Comparison of ENCODE assay signal across 8 mouse cellular contexts in the genomic region with DNA sequence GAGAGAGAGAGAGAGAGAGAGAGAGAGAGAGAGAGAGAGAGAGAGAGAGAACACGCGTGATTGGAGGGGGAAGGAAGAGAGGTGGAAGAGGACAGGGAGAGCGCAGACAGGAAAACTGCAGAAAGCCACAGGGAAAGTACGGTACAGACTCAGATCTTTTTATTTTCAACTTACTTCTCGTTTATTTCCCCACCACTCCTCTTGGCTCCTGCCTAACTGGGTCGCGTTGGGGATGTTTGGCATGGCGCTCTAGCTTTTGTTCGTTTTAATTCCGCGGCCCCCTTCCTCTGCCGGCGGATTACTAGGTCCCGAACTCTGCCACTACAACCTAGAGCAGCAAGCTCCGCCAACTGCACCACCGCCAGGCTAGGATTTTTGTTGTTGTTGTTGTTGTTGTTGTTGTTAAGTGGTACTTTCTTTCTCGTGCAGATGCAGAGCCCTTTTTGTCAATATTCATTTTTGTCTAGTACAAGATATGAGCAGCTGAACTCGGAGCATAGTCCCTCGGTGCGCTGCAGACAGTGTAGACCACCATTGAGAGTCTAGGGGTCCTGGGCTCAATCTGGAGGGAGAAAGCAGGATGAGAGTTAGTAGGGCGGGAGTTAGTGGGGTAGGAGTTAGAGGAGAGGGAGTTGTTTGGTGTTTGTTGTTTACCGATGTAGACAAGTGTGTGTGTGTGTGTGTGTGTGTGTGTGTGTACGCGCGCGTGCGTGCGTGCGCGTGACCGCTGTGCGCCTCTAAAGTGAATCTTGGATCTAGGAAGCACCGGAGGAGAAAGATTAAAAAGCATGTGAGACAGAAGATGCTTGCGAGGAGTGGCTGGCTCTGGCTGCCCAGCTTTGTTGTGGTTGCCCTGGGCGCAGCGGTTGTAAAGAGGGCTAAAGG. TPM values are rescaled to one million over a fixed set of nuclear protein-coding genes. Genes with fewer than 3 reads are reported as not detected.
DNase-seq lines count a peak whose midpoint lies in the region; ATAC-seq and TF ChIP-seq lines count a peak whose summit lies in the region.

No protein-coding gene starts in this region.

- H3K27ac ChIP-seq in cerebellum, adult 2 months (ENCODE audit: insufficient read depth, low read length) = no peak overlapping the region
- H3K27ac ChIP-seq in embryonic facial prominence, embryonic 12.5 days = peak overlapping the region; percentile 97
- peak overlapping the region; percentile 97 for H3K27ac ChIP-seq in hindbrain, embryonic 15.5 days (replicated peaks)
- H3K27ac ChIP-seq in liver, embryonic 16.5 days (ENCODE audit: low read length) = peak overlapping the region; percentile 66
- H3K27ac ChIP-seq in stomach, embryonic 15.5 days = peak overlapping the region; percentile 99

- no peaks in the 10 kb centered on the region for H3K36me3 ChIP-seq in embryonic facial prominence, embryonic 12.5 days
- H3K36me3 ChIP-seq in hindbrain, embryonic 15.5 days = no peaks in the 10 kb centered on the region
- H3K36me3 ChIP-seq in liver, embryonic 16.5 days (ENCODE audit: control insufficient read depth, insufficient read depth) = no peaks in the 10 kb centered on the region
- H3K36me3 ChIP-seq in stomach, embryonic 15.5 days = no peaks in the 10 kb centered on the region

- peak overlapping the region; percentile 63 for H3K4me2 ChIP-seq in embryonic facial prominence, embryonic 12.5 days (replicated peaks)
- peak overlapping the region; percentile 73 for H3K4me2 ChIP-seq in hindbrain, embryonic 15.5 days
- H3K4me2 ChIP-seq in liver, embryonic 16.5 days (ENCODE audit: low read depth, low read length) = peak overlapping the region; percentile 61
- H3K4me2 ChIP-seq in stomach, embryonic 15.5 days = peak overlapping the region; percentile 71

- peak overlapping the region; percentile 93 for H3K9ac ChIP-seq in embryonic facial prominence, embryonic 12.5 days
- H3K9ac ChIP-seq in hindbrain, embryonic 15.5 days = peak overlapping the region; percentile 46
- peak overlapping the region; percentile 7; the same call in 1 of the 2 replicates for H3K9ac ChIP-seq in liver, embryonic 16.5 days (ENCODE audit: low read depth, low read length)
- peak overlapping the region; percentile 37 for H3K9ac ChIP-seq in stomach, embryonic 15.5 days

- peak overlapping the region; percentile 10 for H3K4me3 ChIP-seq in cerebellum, adult 2 months (replicated peaks; ENCODE audit: insufficient read depth, low read depth, low read length)
- peak overlapping the region; percentile 76 for H3K4me3 ChIP-seq in embryonic facial prominence, embryonic 12.5 days
- H3K4me3 ChIP-seq in hindbrain, embryonic 15.5 days = peak overlapping the region; percentile 68
- peak overlapping the region; percentile 60 for H3K4me3 ChIP-seq in liver, embryonic 16.5 days (ENCODE audit: low read depth, low read length)
- peak overlapping the region; percentile 69 for H3K4me3 ChIP-seq in stomach, embryonic 15.5 days (replicated peaks)

- H3K27me3 ChIP-seq in cerebellum, adult 2 months (ENCODE audit: control insufficient read depth, insufficient read depth, low read length) = peaks cover 18% of the 10 kb centered on the region; the same call in 1 of the 2 replicates
- no peaks in the 10 kb centered on the region for H3K27me3 ChIP-seq in embryonic facial prominence, embryonic 12.5 days
- no peaks in the 10 kb centered on the region for H3K27me3 ChIP-seq in hindbrain, embryonic 15.5 days
- H3K27me3 ChIP-seq in liver, embryonic 16.5 days (ENCODE audit: control insufficient read depth, insufficient read depth, low read depth, low read length) = peaks cover 89% of the 10 kb centered on the region
- no peaks in the 10 kb centered on the region for H3K27me3 ChIP-seq in stomach, embryonic 15.5 days (replicated peaks)

- under 1% methylated on average over 36 of the region's 36 CpGs for WGBS in cerebellum, adult 2 months
- whole genome bisulfite sequencing in embryonic facial prominence, embryonic 12.5 days = under 1% methylated on average over 36 of the region's 36 CpGs
- WGBS in hindbrain, embryonic 15.5 days = under 1% methylated on average over 36 of the region's 36 CpGs
- under 1% methylated on average over 34 of the region's 36 CpGs for WGBS in liver, embryonic 16.5 days (ENCODE audit: insufficient replicate concordance)
- WGBS in stomach, embryonic 15.5 days = under 1% methylated on average over 36 of the region's 36 CpGs

- no peaks in the 10 kb centered on the region for H3K9me3 ChIP-seq in embryonic facial prominence, embryonic 12.5 days
- no peaks in the 10 kb centered on the region for H3K9me3 ChIP-seq in hindbrain, embryonic 15.5 days
- no peaks in the 10 kb centered on the region for H3K9me3 ChIP-seq in liver, embryonic 16.5 days (replicated peaks; ENCODE audit: control insufficient read depth, low read length)
- no peaks in the 10 kb centered on the region for H3K9me3 ChIP-seq in stomach, embryonic 15.5 days

- peak; percentile 7; the same call in 1 of the 2 replicates for ATAC-seq in embryonic facial prominence, embryonic 12.5 days (ENCODE audit: insufficient number of reproducible peaks, insufficient read depth, low FRiP score, low TSS enrichment)
- ATAC-seq in hindbrain, embryonic 15.5 days (ENCODE audit: low FRiP score, low read depth) = peak; percentile 25
- ATAC-seq in liver, embryonic 16.5 days (ENCODE audit: low read depth) = 0 out of 2 replicates have a peak, but pooled peaks have one; percentile 1
- no peak for ATAC-seq in stomach, embryonic 15.5 days (ENCODE audit: insufficient read depth, low FRiP score, low read depth)

- TF ChIP-seq CTCF in cerebellum, adult 2 months (IDR thresholded peaks at IDR 0.05; ENCODE audit: borderline replicate concordance, insufficient read depth, low read depth, low read length) = no peak

- H3K4me1 ChIP-seq in cerebellum, adult 2 months (ENCODE audit: control insufficient read depth, insufficient read depth, low read length) = 0 out of 2 replicates have a peak, but pooled peaks cover 2% of the 10 kb centered on the region
- peaks cover 4% of the 10 kb centered on the region; the same call in 1 of the 2 replicates for H3K4me1 ChIP-seq in embryonic facial prominence, embryonic 12.5 days
- peaks cover 11% of the 10 kb centered on the region; the same call in 1 of the 2 replicates for H3K4me1 ChIP-seq in hindbrain, embryonic 15.5 days (replicated peaks)
- H3K4me1 ChIP-seq in liver, embryonic 16.5 days (ENCODE audit: control insufficient read depth, low read depth, low read length) = no peaks in the 10 kb centered on the region
- H3K4me1 ChIP-seq in stomach, embryonic 15.5 days = no peaks in the 10 kb centered on the region

- TF ChIP-seq POLR2A in cerebellum, adult 2 months (IDR thresholded peaks at IDR 0.05; ENCODE audit: borderline replicate concordance, insufficient read depth, low read length) = no peak

- DNase-seq in cerebellum, adult 2 months = peak in 1 of 2 experiments; percentile 32
- no peak for DNase-seq in cerebellum, adult 11-12 months
- peak; percentile 84 for DNase-seq in A20 (ENCODE audit: low read depth, low spot score)
- no peak for DNase-seq in cerebellum, adult 8-10 months

RNA-seq across cellular contexts. Expression of a gene that starts 0.7 kb away (rescaled TPM):
- polyA plus RNA-seq in cerebellum, adult 2 months (2012; rRNA removed) = 36.4 and 58.7 TPM in 2 replicates
- polyA plus RNA-seq in embryonic facial prominence, embryonic 12.5 days (2016; fragmentation: Nextera tagmentation; extraction: Ambion mirVana) = 71.2 and 71.7 TPM in 2 replicates
- polyA plus RNA-seq in hindbrain, embryonic 15.5 days (2015; fragmentation: Nextera tagmentation; extraction: Ambion mirVana) = 139 and 140 TPM in 2 replicates
- polyA plus RNA-seq in liver, embryonic 16.5 days (2015; fragmentation: Nextera tagmentation; extraction: Ambion mirVana) = 1.1 and 1.6 TPM in 2 replicates
- 53.0 and 57.8 TPM in 2 replicates for polyA plus RNA-seq in stomach, embryonic 15.5 days (2015; fragmentation: Nextera tagmentation; extraction: Ambion mirVana)

Comparison
In these comparisons a context has a peak if more than half of its experiments do, and no peak if none do; other contexts are left out.
1. H3K4me3 ChIP-seq: peak in every context shown above with its lines; median percentile 76 in embryonic facial prominence, embryonic 12.5 days; 69 in stomach, embryonic 15.5 days; 68 in hindbrain, embryonic 15.5 days; 60 in liver, embryonic 16.5 days; 10 in cerebellum, adult 2 months.
2. H3K9ac ChIP-seq: peak in every context shown above with its lines; median percentile 93 in embryonic facial prominence, embryonic 12.5 days; 46 in hindbrain, embryonic 15.5 days; 37 in stomach, embryonic 15.5 days; 7 in liver, embryonic 16.5 days.
3. RNA of a gene that starts 0.7 kb away (polyA plus RNA-seq): 139 to 140 TPM in hindbrain, embryonic 15.5 days, 71.2 to 71.7 TPM in embryonic facial prominence, embryonic 12.5 days, 36.4 to 58.7 TPM in cerebellum, adult 2 months and 53.0 to 57.8 TPM in stomach, embryonic 15.5 days; 1.1 to 1.6 TPM in liver, embryonic 16.5 days; every median in the first group is over 10 times any median in the second.
4. Peak in every context shown above with its lines, with median percentiles within 50 percentile points of each other: H3K4me2 ChIP-seq.